Mouse (Mus musculus) adrenal gland, postnatal 25 days (tissue): ENCODE measurements around the gene Efcab9. TPM values are rescaled to one million over a fixed set of nuclear protein-coding genes. Genes with fewer than 3 reads are reported as not detected.
"Not testable (repeated sequence)": the region's sequence is repeated elsewhere in the genome, so short reads cannot be mapped to it uniquely, and the experiment has no call there.

Experiments used
- DNase-seq: peaks from one replicate; pipeline ENCODE4 v3.0.0; 2021; ENCODE audit warnings: mixed read lengths
- total RNA-seq: library from RNA; stranded (reverse); gene quantifications from 2 replicates; pipeline ENCODE4 v1.2.3, GENCODE M21; 2021

Efcab9 gene
- total RNA-seq, 1 experiment from 2014 or later, result 1.5 TPM

GRCm38 (mm10) chr11:32538435-32538834, 6.6 kb upstream of the Efcab9 start:
- DNase-seq, result no peak

- DNase-seq, result no peak
These were observed 5.1 kb upstream of the Efcab9 start for GRCm38 (mm10) chr11:32536954-32537353.

GRCm38 (mm10) chr11:32535646-32536045, 3.8 kb upstream of the Efcab9 start:
- no peak for DNase-seq

- DNase-seq, result no peak
These were observed 2.7 kb upstream of the Efcab9 start for GRCm38 (mm10) chr11:32534453-32535075.

- no peak for DNase-seq
These were observed 1.8 kb upstream of the Efcab9 start for GRCm38 (mm10) chr11:32533482-32534261.

- DNase-seq, result peak; percentile 95
These were observed 1.0 kb upstream of the Efcab9 start, which contains the start of gene Stk10 for GRCm38 (mm10) chr11:32532765-32533481. TSS of gene Stk10 (plus strand) at chr11:32533305.

- no peak for DNase-seq
These were observed 1.7 kb downstream of the Efcab9 start for GRCm38 (mm10) chr11:32530151-32530550.

GRCm38 (mm10) chr11:32527006-32527405, 4.9 kb downstream of the Efcab9 start:
- no peak for DNase-seq

GRCm38 (mm10) chr11:32524122-32524920, 7.6 kb downstream of the Efcab9 start:
- DNase-seq, result no peak

- no peak for DNase-seq
These were observed 10.6 kb downstream of the Efcab9 start for GRCm38 (mm10) chr11:32521246-32521645.

- DNase-seq, result no peak
These were observed 12.5 kb downstream of the Efcab9 start for GRCm38 (mm10) chr11:32519354-32519753.

GRCm38 (mm10) chr11:32518770-32519169, 13.1 kb downstream of the Efcab9 start:
- no peak for DNase-seq

- DNase-seq, result no peak
These were observed 14.8 kb downstream of the Efcab9 start for GRCm38 (mm10) chr11:32516916-32517712.

- no peak for DNase-seq
These were observed 15.8 kb downstream of the Efcab9 start for GRCm38 (mm10) chr11:32516091-32516490.

GRCm38 (mm10) chr11:32514853-32515252, 17.0 kb downstream of the Efcab9 start:
- not testable (repeated sequence) for DNase-seq

GRCm38 (mm10) chr11:32510930-32511329, 21.0 kb downstream of the Efcab9 start:
- no peak for DNase-seq

- no peak for DNase-seq
These were observed 26.7 kb downstream of the Efcab9 start for GRCm38 (mm10) chr11:32505091-32505739.

GRCm38 (mm10) chr11:32503711-32504110, 28.2 kb downstream of the Efcab9 start:
- DNase-seq, result no peak

- no peak for DNase-seq
These were observed 31.9 kb downstream of the Efcab9 start for GRCm38 (mm10) chr11:32499931-32500330.

GRCm38 (mm10) chr11:32498757-32499535, 32.9 kb downstream of the Efcab9 start:
- DNase-seq, result peak; percentile 51
